Mouse (Mus musculus) kidney, embryonic 16.5 days (tissue): ENCODE data around the gene Btc. TPM values are rescaled to one million over a fixed set of nuclear protein-coding genes. Genes with fewer than 3 reads are reported as not detected.

Experiments used
- ATAC-seq: fragments of 200-750 bp; cut with Nextera tagmentation; 2 replicates; pipeline ENCODE4 v1.8.0; 2017; ENCODE audit warnings: moderate TSS enrichment; ENCODE audit not compliant: low FRiP score, low TSS enrichment
- H3K27ac ChIP-seq: fragments of 300-500 bp; sonication (generic); 2 replicates; pipeline ENCODE4 v1.5.1; 2014; ENCODE audit warnings: low read length
- H3K27me3 ChIP-seq: fragments of 300-500 bp; sonication (generic); 2 replicates; pipeline ENCODE4 v1.6.1; 2014; ENCODE audit warnings: low read length, control low read depth, mixed read lengths; ENCODE audit not compliant: insufficient read depth
- H3K36me3 ChIP-seq: fragments of 300-500 bp; sonication (generic); 2 replicates; pipeline ENCODE4 v1.6.1; 2014; ENCODE audit warnings: low read length, control low read depth, mixed read lengths; ENCODE audit not compliant: insufficient read depth
- H3K4me1 ChIP-seq: fragments of 300-500 bp; sonication (generic); 2 replicates; pipeline ENCODE4 v1.6.1; 2014; ENCODE audit warnings: low read length, control low read depth, mixed read lengths; ENCODE audit not compliant: insufficient read depth
- H3K4me2 ChIP-seq: fragments of 300-500 bp; sonication (generic); replicated peaks from 2 replicates; pipeline ENCODE4 v1.6.1; 2014; ENCODE audit warnings: low read depth, low read length
- H3K4me3 ChIP-seq: fragments of 300-500 bp; sonication (generic); 2 replicates; pipeline ENCODE4 v1.5.1; 2014; ENCODE audit warnings: mild to moderate bottlenecking, low read length
- H3K9ac ChIP-seq: fragments of 300-500 bp; sonication (generic); replicated peaks from 2 replicates; pipeline ENCODE4 v1.6.1; 2014; ENCODE audit warnings: low read length
- H3K9me3 ChIP-seq: fragments of 300-500 bp; sonication (generic); 2 replicates; pipeline ENCODE4 v1.6.1; 2016; ENCODE audit warnings: low read length, control low read depth
- WGBS: fragments of 180-500 bp; shearing (Covaris S2); extraction: QIAGEN DNeasy Blood & Tissue Kit; methylation state at CpG from one replicate; pipeline ENCODE4 v1.1.7; 2014; 5-methylcytosine and 5-hydroxymethylcytosine counted together
- polyA plus RNA-seq: library from polyadenylated mRNA; unstranded; fragments of >200 nt; fragmentation: Nextera tagmentation; extraction: Ambion mirVana; gene quantifications from 2 replicates; pipeline ENCODE4 v1.2.1, GENCODE M21; 2015

Gene Btc
- 8.7 and 11.7 TPM in 2 replicates for polyA plus RNA-seq

GRCm38 (mm10) chr5:91402339-91403211, at the start of gene Btc:
TSS of gene Btc (minus strand) at chr5:91402994.
- Histone ChIP-seq H3K9me3 (no peaks in the 10 kb centered on the region), H3K36me3 (no peaks in the 10 kb centered on the region), H3K4me1 (no peaks in the 10 kb centered on the region), H3K27me3 (no peaks in the 10 kb centered on the region), H3K4me3 (peak within 1 kb of the TSS; percentile 54), H3K4me2 (peak within 1 kb of the TSS; percentile 66), H3K27ac (peak within 1 kb of the TSS; percentile 77), H3K9ac (peak within 1 kb of the TSS; percentile 68)
- ATAC-seq = peak; percentile 94
- 6% methylated on average over 19 of the region's 19 CpGs for WGBS

GRCm38 (mm10) chr5:91444981-91445517, 42.3 kb upstream of the Btc start:
- H3K4me1 ChIP-seq = no peaks in the 10 kb centered on the region
- no peaks in the 10 kb centered on the region for H3K27me3 ChIP-seq
- no peaks in the 10 kb centered on the region for H3K9me3 ChIP-seq
- H3K4me2 ChIP-seq = no peak overlapping the region
- no peak for ATAC-seq
- H3K27ac ChIP-seq = no peak overlapping the region
- WGBS = 38% methylated on average over 3 of the region's 3 CpGs
- H3K4me3 ChIP-seq = no peak overlapping the region
- H3K9ac ChIP-seq = no peak overlapping the region
- no peaks in the 10 kb centered on the region for H3K36me3 ChIP-seq

- Histone ChIP-seq H3K4me3 (no peak overlapping the region), H3K4me1 (no peaks in the 10 kb centered on the region), H3K27ac (no peak overlapping the region), H3K9me3 (no peaks in the 10 kb centered on the region), H3K27me3 (no peaks in the 10 kb centered on the region), H3K4me2 (no peak overlapping the region), H3K36me3 (no peaks in the 10 kb centered on the region), H3K9ac (no peak overlapping the region)
- WGBS = 76% methylated on average over 6 of the region's 6 CpGs
- ATAC-seq = no peak
These were observed 33.8 kb upstream of the Btc start for GRCm38 (mm10) chr5:91436563-91436962.

GRCm38 (mm10) chr5:91434723-91435658, 32.2 kb upstream of the Btc start:
- no peaks in the 10 kb centered on the region for H3K4me1 ChIP-seq
- no peak overlapping the region for H3K4me3 ChIP-seq
- no peak overlapping the region for H3K27ac ChIP-seq
- H3K4me2 ChIP-seq = no peak overlapping the region
- H3K9ac ChIP-seq = no peak overlapping the region
- 50% methylated on average over 6 of the region's 6 CpGs for WGBS
- H3K9me3 ChIP-seq = no peaks in the 10 kb centered on the region
- H3K27me3 ChIP-seq = no peaks in the 10 kb centered on the region
- peak; percentile 54; the same call in 1 of the 2 replicates for ATAC-seq
- H3K36me3 ChIP-seq = no peaks in the 10 kb centered on the region

- H3K27ac ChIP-seq = no peak overlapping the region
- H3K9me3 ChIP-seq = no peaks in the 10 kb centered on the region
- WGBS = 23% methylated on average over 8 of the region's 8 CpGs
- no peaks in the 10 kb centered on the region for H3K27me3 ChIP-seq
- no peaks in the 10 kb centered on the region for H3K4me1 ChIP-seq
- no peak overlapping the region for H3K4me2 ChIP-seq
- no peak overlapping the region for H3K4me3 ChIP-seq
- no peak overlapping the region for H3K9ac ChIP-seq
- ATAC-seq = no peak
- H3K36me3 ChIP-seq = no peaks in the 10 kb centered on the region
These were observed 25.8 kb upstream of the Btc start for GRCm38 (mm10) chr5:91428547-91428946.

GRCm38 (mm10) chr5:91413814-91414213, 11.0 kb upstream of the Btc start:
- Histone ChIP-seq H3K4me1 (no peaks in the 10 kb centered on the region), H3K4me2 (no peak overlapping the region), H3K9ac (no peak overlapping the region), H3K4me3 (no peak overlapping the region), H3K27ac (no peak overlapping the region), H3K36me3 (no peaks in the 10 kb centered on the region), H3K27me3 (no peaks in the 10 kb centered on the region), H3K9me3 (no peaks in the 10 kb centered on the region; the same call in 1 of the 2 replicates)
- ATAC-seq = no peak
- WGBS = 86% methylated on average over 8 of the region's 8 CpGs

- Histone ChIP-seq H3K4me2 (no peak overlapping the region), H3K36me3 (no peaks in the 10 kb centered on the region), H3K27ac (no peak overlapping the region), H3K9ac (no peak overlapping the region), H3K4me1 (no peaks in the 10 kb centered on the region), H3K4me3 (no peak overlapping the region), H3K27me3 (no peaks in the 10 kb centered on the region), H3K9me3 (no peaks in the 10 kb centered on the region)
- no peak for ATAC-seq
- WGBS = 46% methylated on average over 5 of the region's 5 CpGs
These were observed 1.5 kb upstream of the Btc start for GRCm38 (mm10) chr5:91404263-91404662.

GRCm38 (mm10) chr5:91403281-91403680, 487 bp upstream of the Btc start:
- H3K4me3 ChIP-seq = no peak overlapping the region; the same call in 1 of the 2 replicates
- no peaks in the 10 kb centered on the region for H3K9me3 ChIP-seq
- no peak overlapping the region for H3K9ac ChIP-seq
- H3K36me3 ChIP-seq = no peaks in the 10 kb centered on the region
- WGBS = 75% methylated on average over 4 of the region's 4 CpGs
- H3K27me3 ChIP-seq = no peaks in the 10 kb centered on the region
- no peaks in the 10 kb centered on the region for H3K4me1 ChIP-seq
- no peak for ATAC-seq
- peak overlapping the region; percentile 66; the same call in 1 of the 2 replicates for H3K4me2 ChIP-seq
- H3K27ac ChIP-seq = no peak overlapping the region

GRCm38 (mm10) chr5:91400493-91401096, 2.2 kb downstream of the Btc start:
- Histone ChIP-seq H3K4me2 (no peak overlapping the region), H3K9me3 (no peaks in the 10 kb centered on the region), H3K27me3 (no peaks in the 10 kb centered on the region), H3K9ac (no peak overlapping the region), H3K4me1 (no peaks in the 10 kb centered on the region), H3K36me3 (no peaks in the 10 kb centered on the region), H3K4me3 (no peak overlapping the region), H3K27ac (no peak overlapping the region)
- WGBS = 45% methylated on average over 2 of the region's 2 CpGs
- ATAC-seq = no peak
